In genomic region chr12:71368631-71369030, GRCm38 (mm10) we compare ENCODE assay signal across 25 mouse cellular contexts. TPM values are rescaled to one million over a fixed set of nuclear protein-coding genes. Genes with fewer than 3 reads are reported as not detected.
A peak's percentile ranks its signal among the peaks of the same experiment; 100 is the strongest.
DNase-seq lines count a peak whose midpoint lies in the region; ATAC-seq and TF ChIP-seq lines count a peak whose summit lies in the region.
"Had no signal": no experiment of that assay in that cellular context is flagged by ENCODE, and none has a peak within 500 bp of the region (broad histone marks: within the 10 kb centered on the region; RNA-seq: fewer than 3 reads in every experiment).

No protein-coding gene starts in this region.

- H3K27ac ChIP-seq in kidney, adult 2 months (ENCODE audit: insufficient read depth, low read depth, low read length): no peak overlapping the region
- no peak overlapping the region for H3K27ac ChIP-seq in kidney, embryonic 15.5 days
- no peak overlapping the region for H3K27ac ChIP-seq in liver, embryonic 14.5 days
- H3K27ac ChIP-seq: embryonic facial prominence, embryonic 12.5 days; embryonic facial prominence, embryonic 15.5 days; forebrain, embryonic 15.5 days; heart, embryonic 15.5 days; hindbrain, embryonic 14.5 days; hindbrain, postnatal 0 days had no signal

- no peak overlapping the region for H3K4me2 ChIP-seq in kidney, embryonic 15.5 days
- H3K4me2 ChIP-seq in liver, embryonic 14.5 days (ENCODE audit: low read depth): peak overlapping the region; percentile 1; the same call in 1 of the 2 replicates
- H3K4me2 ChIP-seq: embryonic facial prominence, embryonic 12.5 days; embryonic facial prominence, embryonic 15.5 days; forebrain, embryonic 15.5 days; heart, embryonic 12.5 days; heart, embryonic 15.5 days; hindbrain, embryonic 14.5 days had no signal

- DNase-seq in adrenal gland, adult (ENCODE audit: inconsistent age in 2 of 2, low spot score in 1 of 2): peak; percentile 53 to 83
- DNase-seq in adrenal gland, postnatal 4 days (ENCODE audit: low spot score in 2 of 2): no peak
- peak; percentile 29 for DNase-seq in kidney, adult 2 months
- DNase-seq in liver, embryonic 14.5 days (ENCODE audit: low read depth in 3 of 3, low spot score in 3 of 3): no peak
- DNase-seq in liver: no peak
- DNase-seq: adrenal gland, postnatal 10 days; adrenal gland, postnatal 36 days; cerebellum, adult 11 months; cerebellum, adult 2 months; cerebellum, adult 9-11 months; cerebellum, postnatal 25 days; gastrocnemius, postnatal 14 days; heart, adult 18-20 months; heart, postnatal 10 days; heart, postnatal 4 days had no signal

- TF ChIP-seq CTCF in kidney, adult 2 months (conservative IDR thresholded peaks at IDR 0.05; ENCODE audit: insufficient read depth, insufficient read length, low read depth, low read length): no peak
- TF ChIP-seq CTCF in liver, embryonic 14.5 days (IDR thresholded peaks at IDR 0.05; ENCODE audit: low read depth): no peak

- H3K4me1 ChIP-seq in kidney, adult 2 months (ENCODE audit: control insufficient read depth, insufficient read depth, low read length): peaks cover 8% of the 10 kb centered on the region
- H3K4me1 ChIP-seq in kidney, embryonic 15.5 days: peaks cover 24% of the 10 kb centered on the region
- H3K4me1 ChIP-seq in liver, embryonic 14.5 days (replicated peaks; ENCODE audit: control insufficient read depth in 2 of 2, insufficient read depth in 2 of 2, low read length in 1 of 2): no peaks in the 10 kb centered on the region; a peak in 1 of 4 replicates

- TF ChIP-seq POLR2A in kidney, adult 2 months (IDR thresholded peaks at IDR 0.05; ENCODE audit: low read depth, low read length): no peak

- no peak for TF ChIP-seq EP300 in liver, embryonic 14.5 days (IDR thresholded peaks at IDR 0.05; ENCODE audit: low read depth)

- no peaks in the 10 kb centered on the region for H3K27me3 ChIP-seq in kidney, adult 2 months (replicated peaks; ENCODE audit: control insufficient read depth, insufficient read depth, low read length)
- H3K27me3 ChIP-seq in kidney, embryonic 15.5 days: no peaks in the 10 kb centered on the region
- no peaks in the 10 kb centered on the region for H3K27me3 ChIP-seq in liver, embryonic 14.5 days (ENCODE audit: control insufficient read depth, insufficient read depth, low read length)
- H3K27me3 ChIP-seq: embryonic facial prominence, embryonic 12.5 days; embryonic facial prominence, embryonic 15.5 days; forebrain, embryonic 15.5 days; heart, embryonic 12.5 days; heart, embryonic 15.5 days had no signal

- H3K36me3 ChIP-seq in kidney, adult 2 months (ENCODE audit: control insufficient read depth, insufficient read depth, low read length): no peaks in the 10 kb centered on the region
- H3K36me3 ChIP-seq in kidney, embryonic 15.5 days: no peaks in the 10 kb centered on the region
- H3K36me3 ChIP-seq in liver, embryonic 14.5 days (replicated peaks; ENCODE audit: control insufficient read depth, insufficient read depth, low read depth): no peaks in the 10 kb centered on the region
- H3K36me3 ChIP-seq: embryonic facial prominence, embryonic 12.5 days; embryonic facial prominence, embryonic 15.5 days; forebrain, embryonic 15.5 days; heart, embryonic 12.5 days; heart, embryonic 15.5 days had no signal

- no peaks in the 10 kb centered on the region for H3K9me3 ChIP-seq in kidney, embryonic 15.5 days (replicated peaks)
- no peaks in the 10 kb centered on the region for H3K9me3 ChIP-seq in liver, embryonic 14.5 days (ENCODE audit: control insufficient read depth, low read length)
- H3K9me3 ChIP-seq: embryonic facial prominence, embryonic 12.5 days; embryonic facial prominence, embryonic 15.5 days; forebrain, embryonic 15.5 days; heart, embryonic 15.5 days had no signal

- 69% methylated on average over 5 of the region's 5 CpGs for WGBS in kidney, adult 2 months
- 78% methylated on average over 5 of the region's 5 CpGs for WGBS in kidney, embryonic 15.5 days
- WGBS in liver, embryonic 14.5 days (ENCODE audit: insufficient replicate concordance): 55% methylated on average over 5 of the region's 5 CpGs

- no peak overlapping the region for H3K4me3 ChIP-seq in kidney, adult 2 months (ENCODE audit: insufficient read depth, low read depth, low read length)
- H3K4me3 ChIP-seq in kidney, embryonic 15.5 days (replicated peaks): no peak overlapping the region
- no peak overlapping the region for H3K4me3 ChIP-seq in liver, embryonic 14.5 days (ENCODE audit: insufficient read depth in 1 of 2, low read depth in 2 of 2, low read length in 2 of 2)
- H3K4me3 ChIP-seq: embryonic facial prominence, embryonic 12.5 days; embryonic facial prominence, embryonic 15.5 days; forebrain, embryonic 15.5 days; heart, embryonic 12.5 days; heart, embryonic 15.5 days had no signal

- no peak overlapping the region for H3K9ac ChIP-seq in kidney, embryonic 15.5 days
- no peak overlapping the region for H3K9ac ChIP-seq in liver, embryonic 14.5 days (replicated peaks)
- H3K9ac ChIP-seq: embryonic facial prominence, embryonic 12.5 days; embryonic facial prominence, embryonic 15.5 days; forebrain, embryonic 15.5 days; heart, embryonic 12.5 days; heart, embryonic 15.5 days; hindbrain, embryonic 14.5 days had no signal

- no peak for ATAC-seq in kidney, embryonic 15.5 days (replicated peaks; ENCODE audit: low FRiP score)
- no peak for ATAC-seq in liver, embryonic 14.5 days (ENCODE audit: insufficient read depth)
- ATAC-seq: activated CD4-positive, CD25-positive, alpha-beta regulatory T cell, adult 4 months; forebrain, embryonic 15.5 days; hindbrain, postnatal 0 days; inflammation-experienced regulatory T-cells, adult 6 months had no signal

RNA-seq across cellular contexts. Expression of gene Dact1, which starts 58.9 kb away (rescaled TPM):
- total RNA-seq in adrenal gland, postnatal 4 days (2021): 10 to 100 TPM; 27.1 to 29.6 TPM
- polyA plus RNA-seq in kidney, adult 2 months (2012; rRNA removed): 3.9 and 4.0 TPM in 2 replicates
- 16.3 and 18.9 TPM in 2 replicates for polyA plus RNA-seq in kidney, embryonic 15.5 days (2015; fragmentation: Nextera tagmentation; extraction: Ambion mirVana)
- polyA plus RNA-seq in liver, embryonic 14.5 days (2012; rRNA removed): 0.56 and 0.58 TPM in 2 replicates
- 0.32 and 0.48 TPM in 2 replicates for polyA plus RNA-seq in liver, embryonic 14.5 days (2014; fragmentation: Nextera tagmentation; extraction: Ambion mirVana)
- polyA plus RNA-seq: inflammation-experienced regulatory T-cells, adult 6 months had no signal

Comparison
In these comparisons a context has a peak if more than half of its experiments do, and no peak if none do; other contexts are left out.
1. DNase-seq: peak in adrenal gland, adult (2 of 2) and kidney, adult 2 months (single experiment); none in adrenal gland, postnatal 4 days (0 of 2), liver, embryonic 14.5 days (0 of 3) and liver (single experiment).